Mouse (Mus musculus) brown adipose tissue, adult 24 weeks (tissue): ENCODE data around the gene Enox1. TPM values are rescaled to one million over a fixed set of nuclear protein-coding genes. Genes with fewer than 3 reads are reported as not detected.

Experiments used
- H3K27ac ChIP-seq: fragments of 200-500 bp; replicated peaks from 2 replicates; pipeline ENCODE4 v1.5.1; 2012; ENCODE audit warnings: low read depth, mild to moderate bottlenecking, low read length
- H3K4me1 ChIP-seq: fragments of 200-500 bp; 2 replicates; pipeline ENCODE4 v1.6.1; 2012; ENCODE audit warnings: low read length, mixed read lengths; ENCODE audit not compliant: control insufficient read depth, insufficient read depth, insufficient read length
- H3K4me3 ChIP-seq: fragments of 200-500 bp; 2 replicates; pipeline ENCODE4 v1.5.1; 2012; ENCODE audit warnings: low read depth, mild to moderate bottlenecking, low read length, moderate library complexity; ENCODE audit not compliant: insufficient read depth
- polyA plus RNA-seq: library from polyadenylated mRNA; stranded (reverse); fragments of >200 nt; gene quantifications from 2 replicates; pipeline ENCODE4 v1.2.4, GENCODE M21; 2012; ENCODE audit not compliant: missing spikeins, insufficient read depth, insufficient read length

The Enox1 gene
- polyA plus RNA-seq, 1 experiment, result 0.71 TPM

GRCm38 (mm10) chr14:77406241-77407114 is 249.9 kb downstream of the Enox1 start:
- H3K4me1 ChIP-seq, result no peaks in the 10 kb centered on the region
- no peak overlapping the region for H3K27ac ChIP-seq
- no peak overlapping the region for H3K4me3 ChIP-seq

DNA sequence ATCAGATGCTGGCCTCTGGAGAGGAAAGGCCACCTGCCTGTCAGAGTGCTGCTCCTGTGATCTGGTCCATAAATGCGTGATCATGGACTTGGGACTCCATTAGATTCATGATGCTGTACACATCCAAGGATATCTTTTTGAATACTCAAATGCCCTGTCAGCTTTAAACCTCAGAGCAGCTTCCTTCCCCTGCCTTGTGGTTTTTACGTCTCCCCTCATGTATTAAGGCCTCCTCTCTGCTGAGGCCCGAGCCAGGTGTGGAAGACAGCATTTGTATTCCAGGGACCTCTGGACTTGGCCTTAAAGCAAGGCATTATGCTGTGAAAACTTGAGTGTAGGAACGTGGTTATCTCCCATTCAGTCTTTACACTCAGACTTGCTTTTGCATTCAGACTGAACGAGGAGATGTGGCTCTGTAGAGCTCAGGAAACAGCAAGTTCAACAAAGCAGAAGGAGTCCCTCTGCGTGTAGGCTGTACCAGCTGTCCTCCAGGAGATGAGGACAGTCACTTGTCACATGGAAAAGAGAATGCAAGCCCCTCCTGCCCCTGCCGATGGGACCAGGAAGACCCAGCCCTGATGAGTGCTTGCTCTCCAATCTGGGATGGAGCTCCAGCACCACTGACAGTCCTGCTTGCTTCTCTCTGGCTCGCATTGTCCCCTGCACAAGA is 252.8 kb downstream of the Enox1 start:
- no peak overlapping the region for H3K4me3 ChIP-seq
- no peak overlapping the region for H3K27ac ChIP-seq
- H3K4me1 ChIP-seq, result no peaks in the 10 kb centered on the region

DNA sequence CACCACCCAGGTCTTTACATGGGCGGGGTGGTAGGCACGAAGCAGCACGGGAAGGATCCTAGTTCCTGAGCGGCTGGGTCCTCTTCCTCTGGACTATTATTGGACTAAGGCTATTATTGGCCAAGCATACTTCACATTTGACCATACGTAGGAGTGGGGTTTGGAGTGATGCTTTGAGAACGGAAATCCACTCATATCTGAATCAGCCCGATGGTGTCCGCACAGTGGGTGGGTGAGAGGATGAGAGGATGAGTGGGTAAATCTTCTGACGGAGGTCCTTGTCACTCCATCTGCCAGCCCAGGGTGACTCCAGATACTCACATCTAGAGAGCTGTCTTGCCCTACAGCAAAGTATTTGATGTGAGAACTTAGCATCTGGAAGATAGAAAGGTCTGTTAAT is 253.8 kb downstream of the Enox1 start:
- no peak overlapping the region for H3K27ac ChIP-seq
- H3K4me1 ChIP-seq, result no peaks in the 10 kb centered on the region
- H3K4me3 ChIP-seq, result no peak overlapping the region

GRCm38 (mm10) chr14:77413106-77413505 is 256.5 kb downstream of the Enox1 start:
- no peaks in the 10 kb centered on the region for H3K4me1 ChIP-seq
- H3K27ac ChIP-seq, result no peak overlapping the region
- H3K4me3 ChIP-seq, result no peak overlapping the region

GRCm38 (mm10) chr14:77416358-77416757 is 259.8 kb downstream of the Enox1 start:
- Histone ChIP-seq H3K4me1 (no peaks in the 10 kb centered on the region), H3K27ac (no peak overlapping the region), H3K4me3 (no peak overlapping the region)

GRCm38 (mm10) chr14:77421031-77421430 is 264.5 kb downstream of the Enox1 start:
- Histone ChIP-seq H3K4me3 (no peak overlapping the region), H3K27ac (no peak overlapping the region), H3K4me1 (no peaks in the 10 kb centered on the region)

- Histone ChIP-seq H3K27ac (no peak overlapping the region), H3K4me3 (no peak overlapping the region)
Observed at GRCm38 (mm10) chr14:77423194-77423593, 266.6 kb downstream of the Enox1 start.

DNA sequence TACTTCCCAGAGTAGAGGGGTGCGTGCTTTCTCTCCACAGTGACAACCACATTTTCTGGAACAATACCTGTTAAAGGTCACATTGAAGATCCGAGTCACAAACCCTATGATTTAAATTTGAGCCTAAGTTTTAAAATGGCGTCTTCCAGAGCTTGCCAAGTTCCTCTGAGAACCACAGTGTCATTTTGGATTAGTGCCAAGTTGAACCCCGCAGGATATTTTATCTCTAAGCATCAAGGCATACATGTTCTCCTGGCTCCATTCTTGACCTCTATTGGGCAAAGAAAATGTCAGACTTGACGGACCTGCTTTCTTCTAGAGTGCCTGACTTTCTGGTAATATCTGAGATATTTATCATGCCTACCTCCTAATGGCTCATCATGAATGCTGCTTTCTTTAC is 282.9 kb downstream of the Enox1 start:
- no peaks in the 10 kb centered on the region for H3K4me1 ChIP-seq

More at GRCm38 (mm10) chr14:77423194-77423593, 266.6 kb downstream of the Enox1 start:
- H3K4me1 ChIP-seq, result no peaks in the 10 kb centered on the region

DNA sequence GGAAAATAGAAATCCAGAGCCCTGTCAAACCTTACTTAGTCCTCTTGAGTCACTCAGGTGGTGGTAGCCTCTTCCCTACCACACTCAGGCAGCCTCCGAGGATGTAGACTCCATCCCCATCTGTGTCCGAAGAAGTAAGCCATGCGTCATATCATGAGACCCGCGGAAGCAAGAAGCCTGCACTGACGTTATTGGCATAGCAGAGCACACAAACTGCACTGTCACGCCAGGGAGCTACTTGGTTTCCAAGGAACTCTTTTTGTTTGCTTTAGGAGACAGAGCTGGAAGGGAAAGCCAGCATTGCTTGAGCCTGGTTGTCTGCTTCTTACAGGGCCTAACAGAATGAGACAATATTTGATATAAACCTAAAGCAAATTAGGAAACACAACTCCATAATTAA is 284.2 kb downstream of the Enox1 start:
- Histone ChIP-seq H3K4me3 (no peak overlapping the region), H3K27ac (no peak overlapping the region), H3K4me1 (no peaks in the 10 kb centered on the region)

More for the DNA sequence above, 282.9 kb downstream of the Enox1 start:
- Histone ChIP-seq H3K27ac (no peak overlapping the region), H3K4me3 (no peak overlapping the region)

- no peak overlapping the region for H3K27ac ChIP-seq
Observed at GRCm38 (mm10) chr14:77441541-77441940, 285.0 kb downstream of the Enox1 start.

DNA sequence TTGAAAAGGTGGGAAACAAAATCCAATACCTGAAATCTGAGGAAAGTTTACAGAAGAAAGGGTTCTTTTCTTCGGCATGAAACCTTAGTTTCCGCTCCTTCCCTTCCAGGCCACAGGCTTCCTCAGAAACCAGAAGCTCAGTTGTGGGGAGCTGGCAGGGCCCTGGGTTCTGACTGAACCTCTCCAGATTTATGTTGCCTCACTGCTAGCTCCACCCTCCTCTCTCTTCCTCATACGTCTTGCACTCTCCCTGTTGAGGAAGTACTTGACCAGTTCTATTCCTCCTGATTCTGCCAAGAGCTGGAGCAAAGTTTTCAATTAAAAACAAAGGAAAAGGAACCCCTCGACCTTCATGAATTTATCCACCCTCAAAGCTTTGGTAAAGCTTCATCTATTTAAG is 291.4 kb downstream of the Enox1 start:
- Histone ChIP-seq H3K27ac (no peak overlapping the region), H3K4me1 (no peaks in the 10 kb centered on the region), H3K4me3 (no peak overlapping the region)

More at GRCm38 (mm10) chr14:77441541-77441940, 285.0 kb downstream of the Enox1 start:
- Histone ChIP-seq H3K4me1 (no peaks in the 10 kb centered on the region), H3K4me3 (no peak overlapping the region)

GRCm38 (mm10) chr14:77451916-77452315 is 295.4 kb downstream of the Enox1 start:
- Histone ChIP-seq H3K4me1 (no peaks in the 10 kb centered on the region), H3K27ac (no peak overlapping the region), H3K4me3 (no peak overlapping the region)

GRCm38 (mm10) chr14:77456066-77456465 is 299.5 kb downstream of the Enox1 start:
- no peaks in the 10 kb centered on the region for H3K4me1 ChIP-seq
- H3K4me3 ChIP-seq, result no peak overlapping the region
- no peak overlapping the region for H3K27ac ChIP-seq

GRCm38 (mm10) chr14:77456876-77457275 is 300.3 kb downstream of the Enox1 start:
- no peaks in the 10 kb centered on the region for H3K4me1 ChIP-seq
- H3K4me3 ChIP-seq, result no peak overlapping the region
- H3K27ac ChIP-seq, result no peak overlapping the region

DNA sequence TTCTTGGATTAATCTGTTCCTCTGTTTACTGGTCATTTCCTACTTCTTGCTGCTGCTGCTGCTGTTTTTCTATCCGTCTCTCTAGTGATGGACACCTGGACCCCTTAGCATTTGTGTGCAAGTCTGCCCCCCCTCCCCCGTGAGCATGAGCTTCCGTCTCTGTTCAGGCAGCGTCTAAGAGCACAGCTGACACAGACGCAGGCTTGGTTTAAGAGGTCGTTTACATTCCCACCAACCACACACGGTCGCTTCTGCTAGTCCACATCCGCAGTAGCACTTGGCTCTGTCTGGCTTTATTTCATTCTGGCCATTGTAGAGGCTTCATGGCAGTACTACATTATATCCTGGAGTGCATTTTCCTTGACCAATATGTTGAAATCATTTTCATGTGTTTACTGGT is 301.7 kb downstream of the Enox1 start:
- no peaks in the 10 kb centered on the region for H3K4me1 ChIP-seq
- no peak overlapping the region for H3K4me3 ChIP-seq
- no peak overlapping the region for H3K27ac ChIP-seq

GRCm38 (mm10) chr14:77463919-77464318 is 307.4 kb downstream of the Enox1 start:
- H3K4me3 ChIP-seq, result no peak overlapping the region
- H3K27ac ChIP-seq, result no peak overlapping the region
- no peaks in the 10 kb centered on the region for H3K4me1 ChIP-seq
